Mouse (Mus musculus): ENCODE data around the gene Gimap9. TPM values are rescaled to one million over a fixed set of nuclear protein-coding genes. Genes with fewer than 3 reads are reported as not detected.

The Gimap9 gene
- total RNA-seq, 4 experiments from 2014 or later = 2.6 to 4.2 (median 3.1) TPM

DNA sequence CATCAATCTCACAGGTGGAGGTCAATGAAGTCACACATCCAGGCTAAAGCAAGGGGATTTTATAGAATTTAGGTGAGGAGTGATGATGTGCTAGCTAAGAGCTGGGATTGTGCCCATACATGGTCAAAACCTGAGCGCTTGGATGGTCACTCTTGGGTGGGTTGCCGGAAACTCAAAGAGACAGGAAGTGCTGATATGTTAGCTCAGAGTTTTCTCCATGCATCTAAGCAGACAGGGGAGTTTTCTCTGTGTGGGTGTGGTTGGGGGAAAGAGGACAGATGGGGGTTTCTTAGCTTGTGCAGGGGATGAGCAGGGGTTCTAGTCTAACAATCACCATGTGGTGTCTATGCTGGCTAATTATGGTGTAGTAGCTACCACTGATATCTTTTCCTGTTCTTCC is 13.4 kb downstream of the Gimap9 start:
- no peak for DNase-seq (ENCODE audit: low spot score)

DNA sequence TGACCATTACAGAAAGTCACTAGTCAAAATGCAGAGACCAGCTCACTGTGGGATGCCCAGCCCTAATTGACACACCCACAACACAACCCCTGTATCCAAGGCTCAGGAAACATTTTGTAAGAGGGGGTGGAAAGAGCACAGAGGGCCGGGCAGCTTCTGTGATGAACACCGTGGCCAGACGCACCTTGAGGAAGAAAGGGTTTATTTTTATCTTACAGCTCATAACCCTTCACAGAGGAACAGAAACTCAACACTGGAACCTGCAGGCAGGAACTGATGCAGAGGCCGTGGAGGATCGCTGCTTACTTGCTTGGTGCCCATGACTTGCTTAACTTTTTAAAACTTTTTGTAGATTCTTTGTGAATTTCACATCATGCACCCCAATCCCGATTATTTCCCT is 17.0 kb downstream of the Gimap9 start:
- no peak for DNase-seq (ENCODE audit: low spot score)

DNA sequence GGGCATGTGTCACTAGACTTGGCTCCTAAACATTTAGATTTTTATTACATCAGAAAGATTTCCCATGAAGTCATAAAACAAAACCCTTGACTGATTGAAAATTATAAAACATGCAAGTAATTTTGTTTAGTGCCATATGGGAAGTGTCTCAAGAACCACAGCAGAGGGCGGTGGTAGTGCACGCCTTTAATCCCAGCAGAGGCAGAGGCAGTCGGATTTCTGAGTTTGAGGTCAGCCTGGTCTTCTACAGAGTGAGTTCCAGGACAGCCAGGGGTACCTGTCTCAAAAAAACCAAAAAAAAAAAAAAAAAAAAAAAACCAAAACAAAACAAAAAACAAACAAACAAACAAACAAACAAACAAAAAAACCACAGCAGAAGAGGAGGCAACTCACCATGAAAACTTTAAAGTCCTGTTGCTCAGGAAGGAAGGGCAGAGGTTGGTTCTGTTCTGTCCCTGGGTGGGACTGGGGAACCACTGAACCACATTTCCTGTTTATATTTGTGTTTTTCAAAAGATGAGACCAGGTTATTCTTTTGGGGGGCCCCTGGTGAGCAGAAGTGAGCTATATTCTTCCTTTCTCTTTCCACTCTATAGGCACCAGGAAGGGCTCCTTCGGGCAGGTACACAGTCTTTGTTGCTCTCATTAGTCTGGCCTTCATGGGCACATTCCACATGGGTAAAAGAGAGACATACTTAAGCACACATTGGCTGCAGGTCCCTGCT is 21.1 kb downstream of the Gimap9 start:
- no peak for DNase-seq (ENCODE audit: low spot score)

DNA sequence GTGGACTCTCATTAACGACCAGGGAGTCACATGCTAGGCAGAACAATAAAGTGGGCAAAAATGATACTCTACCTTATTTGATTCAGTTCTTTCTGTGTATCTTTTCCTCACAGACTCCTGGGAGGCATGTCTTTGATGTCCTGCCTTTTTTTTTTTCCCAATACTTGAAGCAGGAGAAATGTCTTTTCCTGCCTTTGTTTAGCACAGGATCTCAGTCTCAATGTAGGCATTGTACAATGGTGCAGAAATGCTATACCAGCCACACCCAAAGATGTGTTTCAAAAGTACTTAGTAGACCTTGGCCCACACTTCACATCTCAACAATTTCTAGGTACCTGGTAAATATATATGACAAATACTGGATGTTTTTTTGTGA is 21.6 kb downstream of the Gimap9 start:
- no peak for DNase-seq (ENCODE audit: low spot score)

DNA sequence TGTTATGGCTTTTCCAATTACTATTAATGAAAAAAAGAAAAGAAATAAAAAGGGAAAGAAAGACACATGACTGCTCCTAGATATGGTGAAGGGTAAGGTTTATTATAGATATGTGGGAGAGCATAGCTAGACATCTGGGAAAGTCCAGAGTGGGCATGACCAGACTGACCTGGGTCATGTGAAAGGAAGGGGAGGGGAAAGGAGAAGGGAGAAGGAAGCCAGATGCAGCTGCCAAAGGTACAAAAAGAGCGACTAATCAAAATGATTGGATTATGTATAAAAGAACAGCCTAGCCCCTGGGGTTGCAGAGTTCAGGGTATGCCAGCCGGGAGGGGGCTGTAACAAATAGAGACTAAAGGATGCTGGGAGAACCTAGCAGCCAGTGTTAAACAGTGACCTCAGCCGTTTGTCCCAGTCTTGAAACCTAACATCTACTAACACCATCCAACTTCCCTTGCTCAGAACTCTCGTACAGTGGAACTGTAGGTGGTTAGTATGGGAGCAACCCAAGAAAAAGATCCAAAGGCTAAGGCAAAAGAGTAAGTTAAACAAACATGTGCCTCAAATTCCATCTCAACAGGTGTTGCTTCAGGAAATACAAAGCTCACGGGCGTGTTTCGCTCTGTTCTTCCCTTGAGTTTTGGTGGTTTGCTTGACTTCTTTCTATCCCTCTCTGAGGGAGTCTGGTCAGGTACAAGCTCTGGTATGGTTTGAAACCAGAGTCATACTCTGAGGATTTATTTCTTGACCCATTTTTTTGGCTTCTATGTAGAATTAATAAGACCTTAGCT is 22.3 kb downstream of the Gimap9 start:
- no peak for DNase-seq (ENCODE audit: low spot score)

DNA sequence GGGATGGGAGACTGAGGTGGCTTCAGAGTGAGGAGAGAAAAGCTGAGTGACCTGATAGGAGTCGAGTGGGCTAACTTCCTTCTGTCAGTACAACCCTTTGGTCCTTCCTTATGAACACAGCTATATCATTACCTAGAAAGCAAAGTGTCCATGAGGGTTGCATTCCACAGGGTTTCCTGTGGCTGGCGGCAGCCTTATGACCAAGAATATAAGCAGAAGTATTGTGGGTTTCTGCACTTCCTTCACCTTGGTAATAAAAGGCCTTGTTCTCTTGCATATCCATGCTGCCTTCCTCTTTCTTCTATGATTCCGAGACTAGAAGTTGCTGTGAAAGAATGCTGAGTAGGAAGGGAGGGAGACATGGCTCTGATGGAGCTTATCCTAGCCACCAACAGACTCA is 23.0 kb downstream of the Gimap9 start:
- no peak for DNase-seq (ENCODE audit: low spot score)

DNA sequence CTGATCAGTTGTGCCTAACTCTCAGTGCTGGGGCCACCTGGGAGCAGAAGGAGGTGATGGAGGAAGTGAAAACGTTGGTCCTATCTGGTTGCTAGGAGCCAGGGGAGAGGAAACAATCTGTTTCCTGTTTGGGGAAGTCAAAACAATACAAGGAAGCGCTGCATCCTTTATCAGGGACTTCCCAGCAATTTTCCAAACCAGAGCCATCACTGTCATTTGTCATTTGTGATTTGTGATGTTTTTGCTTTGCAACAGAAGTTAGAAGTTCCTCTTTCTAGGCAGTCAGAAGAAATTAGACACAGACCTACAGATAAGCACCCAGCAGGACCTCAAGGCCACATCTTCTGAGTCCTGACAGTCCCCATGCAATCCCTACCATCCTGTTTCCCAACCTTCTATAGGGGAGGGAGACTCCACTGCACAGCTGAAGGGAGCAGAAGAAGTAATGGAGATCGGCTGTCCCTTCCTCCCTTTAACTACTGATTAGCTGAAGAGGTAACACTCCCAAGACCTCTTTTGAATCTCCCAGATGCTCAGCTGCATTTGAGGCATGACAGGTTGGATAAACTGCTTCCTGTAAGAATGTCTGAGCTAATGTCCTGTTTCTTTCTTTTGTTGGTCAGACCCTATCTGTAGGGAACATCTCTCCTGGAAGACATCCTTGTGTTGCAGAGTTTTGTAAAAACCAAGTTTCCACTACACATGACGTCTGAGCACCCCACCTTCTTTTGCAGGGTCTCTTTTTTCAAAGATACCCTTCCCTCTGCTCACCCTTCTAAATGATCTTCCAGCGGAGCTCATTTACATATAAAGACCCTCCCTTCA is 24.5 kb downstream of the Gimap9 start:
- DNase-seq (ENCODE audit: low spot score) = peak; percentile 82

DNA sequence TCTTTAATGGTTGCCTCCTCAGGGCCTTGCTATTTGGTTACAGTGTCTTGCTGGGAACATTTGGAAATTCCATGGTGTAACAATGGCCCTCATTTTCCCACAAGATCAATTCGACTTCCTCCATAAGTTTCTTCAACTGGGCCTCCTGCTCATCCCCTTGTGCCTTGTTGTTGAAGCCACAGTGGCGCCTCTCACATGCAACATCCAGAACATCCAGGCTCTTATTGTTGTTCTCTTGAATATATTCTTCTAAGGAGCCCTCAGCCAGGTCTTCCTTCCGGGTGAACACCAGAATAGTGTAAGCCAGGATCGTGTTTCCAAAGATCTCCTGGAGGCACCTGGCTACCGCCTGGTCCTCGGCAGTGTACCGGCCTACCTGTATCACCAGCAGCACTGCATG is 26.2 kb downstream of the Gimap9 start:
- no peak for DNase-seq (ENCODE audit: low spot score)

DNA sequence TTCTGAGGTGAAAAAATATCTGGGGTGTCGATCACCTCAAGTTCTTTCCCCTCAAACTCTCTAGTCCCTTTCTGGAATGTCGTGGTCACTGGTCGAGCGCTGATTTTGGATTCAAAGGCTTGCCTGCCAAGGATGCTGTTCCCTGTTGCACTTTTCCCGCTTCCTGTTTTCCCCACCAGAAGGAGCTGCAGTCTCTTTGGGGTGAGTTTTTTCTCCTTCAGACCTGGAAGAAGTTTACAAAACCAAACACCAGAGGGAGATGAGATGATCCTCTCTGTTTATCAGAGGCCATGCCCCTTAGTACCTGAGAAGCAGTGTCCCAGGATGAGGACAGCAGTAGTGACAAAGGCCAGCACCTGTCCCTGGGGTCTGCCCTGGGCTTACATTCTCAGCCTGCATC is 26.7 kb downstream of the Gimap9 start:
- no peak for DNase-seq (ENCODE audit: low spot score)

DNA sequence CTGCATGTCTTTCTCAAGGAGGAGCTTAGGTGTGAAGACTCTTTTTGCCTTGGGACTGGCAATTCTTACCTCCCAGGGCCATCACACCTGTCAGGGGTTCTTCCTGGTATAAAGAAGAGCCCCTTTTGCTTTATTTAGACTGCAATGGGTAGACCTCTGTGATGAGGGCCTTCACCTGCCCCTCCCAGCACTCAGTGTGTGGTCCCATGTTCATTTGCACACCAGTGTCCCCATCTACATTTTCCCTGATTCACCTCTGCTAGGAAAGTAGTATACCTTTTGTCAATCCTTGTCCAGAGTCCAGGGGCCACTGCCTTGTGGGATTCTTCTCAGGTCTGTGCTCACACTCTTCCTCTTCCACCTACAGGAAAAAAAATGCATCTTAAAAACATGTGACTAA is 28.2 kb downstream of the Gimap9 start:
- no peak for DNase-seq (ENCODE audit: low spot score)

DNA sequence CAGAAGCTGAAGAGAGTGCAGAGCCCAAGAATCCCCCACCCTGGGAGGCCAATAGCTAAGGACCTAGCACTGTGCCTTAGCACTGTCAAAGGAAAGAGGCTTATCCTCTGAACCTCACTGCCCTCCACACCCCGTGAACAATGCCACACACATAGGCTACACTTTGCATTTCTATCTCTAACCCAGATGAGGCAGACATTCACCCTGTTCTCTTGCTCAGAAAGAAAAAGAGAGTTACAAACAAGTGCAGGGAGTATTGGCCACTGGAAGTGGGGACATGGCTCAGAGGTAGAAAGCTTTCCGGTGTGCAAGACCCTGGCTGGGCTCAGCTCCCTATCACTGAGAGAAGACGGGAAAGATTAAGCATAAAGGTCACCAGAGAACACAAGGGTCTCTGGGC is 30.2 kb downstream of the Gimap9 start:
- no peak for DNase-seq (ENCODE audit: low spot score)

DNA sequence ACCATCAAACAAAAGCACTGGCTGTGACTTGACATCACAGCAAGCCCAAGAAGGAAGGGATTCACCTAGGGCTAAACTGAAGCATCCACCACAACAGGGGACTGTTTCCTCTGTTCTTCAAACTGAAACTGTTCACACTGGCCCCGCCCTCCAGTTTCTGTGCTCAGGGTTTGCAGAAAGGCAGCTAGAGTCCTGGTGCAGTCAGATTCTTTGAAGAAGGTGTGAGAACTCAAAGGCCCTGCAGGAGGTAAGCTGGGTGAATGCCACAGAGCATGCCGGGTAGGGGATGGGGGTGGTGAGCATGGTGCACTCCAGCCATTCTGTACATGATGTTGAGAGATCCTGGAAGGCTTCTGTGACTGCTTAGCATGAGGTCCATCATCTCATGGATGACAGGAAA is 42.5 kb downstream of the Gimap9 start, which contains the start of the genes Gm28053 and Gimap7:
Gm28053 (plus strand) TSS at position 153 of the 400 bp plus-strand sequence.
Gimap7 (plus strand) TSS at position 167 of the 400 bp plus-strand sequence.
- DNase-seq (ENCODE audit: low spot score) = no peak

DNA sequence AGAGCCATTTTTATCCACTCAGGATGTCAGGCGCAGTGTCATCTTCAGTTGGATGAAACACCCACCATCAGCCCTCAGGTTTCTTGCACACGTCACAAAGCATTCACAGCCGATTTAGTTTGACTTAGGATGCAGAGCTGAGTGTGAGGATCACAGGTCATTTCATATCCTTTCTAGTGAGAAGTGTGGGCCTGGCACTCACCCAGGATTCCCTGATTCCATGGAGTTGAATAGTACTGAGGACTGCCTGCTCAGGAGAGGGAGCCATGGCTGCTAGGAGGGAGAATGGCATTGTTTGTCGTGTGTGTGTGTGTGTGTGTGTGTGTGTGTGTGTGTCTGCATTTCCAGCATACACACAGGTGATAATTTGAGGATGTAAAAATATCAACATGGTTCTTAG is 44.4 kb downstream of the Gimap9 start:
- no peak for DNase-seq (ENCODE audit: low spot score)

DNA sequence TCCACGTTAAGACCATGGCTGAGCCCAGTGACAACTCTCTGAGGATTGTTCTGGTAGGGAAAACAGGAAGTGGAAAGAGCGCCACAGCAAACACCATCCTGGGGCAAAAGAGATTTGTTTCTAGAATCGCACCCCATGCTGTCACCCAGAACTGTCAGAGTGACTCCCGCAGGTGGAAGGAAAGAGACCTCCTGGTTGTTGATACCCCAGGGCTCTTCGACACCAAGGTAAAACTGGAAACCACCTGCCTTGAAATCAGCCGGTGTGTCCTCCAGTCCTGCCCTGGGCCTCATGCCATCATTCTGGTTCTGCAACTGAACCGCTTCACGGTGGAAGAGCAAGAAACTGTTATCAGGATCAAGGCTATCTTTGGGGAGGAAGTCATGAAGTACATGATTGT is 47.5 kb downstream of the Gimap9 start:
- DNase-seq (ENCODE audit: low spot score) = no peak

DNA sequence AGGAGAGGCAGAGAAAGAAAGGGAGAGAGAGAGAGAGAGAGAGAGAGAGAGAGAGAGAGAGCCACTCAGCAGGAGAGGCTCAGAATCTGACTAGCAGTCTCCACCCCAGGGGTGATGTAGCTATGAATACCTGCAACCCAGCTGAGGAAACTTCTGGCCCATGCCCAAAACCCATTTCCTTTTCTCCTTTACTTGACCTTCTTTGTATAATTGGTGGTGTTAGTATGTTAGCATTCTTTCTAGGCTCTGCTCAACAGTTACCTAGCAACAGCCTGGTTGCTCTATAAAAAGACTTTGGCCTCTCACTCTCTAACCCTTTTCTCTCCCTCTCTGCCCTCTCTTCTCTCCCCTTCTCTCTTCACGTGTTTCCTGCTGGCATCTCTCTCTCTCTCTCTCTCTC is 49.5 kb downstream of the Gimap9 start:
- DNase-seq (ENCODE audit: low spot score) = peak; percentile 87

DNA sequence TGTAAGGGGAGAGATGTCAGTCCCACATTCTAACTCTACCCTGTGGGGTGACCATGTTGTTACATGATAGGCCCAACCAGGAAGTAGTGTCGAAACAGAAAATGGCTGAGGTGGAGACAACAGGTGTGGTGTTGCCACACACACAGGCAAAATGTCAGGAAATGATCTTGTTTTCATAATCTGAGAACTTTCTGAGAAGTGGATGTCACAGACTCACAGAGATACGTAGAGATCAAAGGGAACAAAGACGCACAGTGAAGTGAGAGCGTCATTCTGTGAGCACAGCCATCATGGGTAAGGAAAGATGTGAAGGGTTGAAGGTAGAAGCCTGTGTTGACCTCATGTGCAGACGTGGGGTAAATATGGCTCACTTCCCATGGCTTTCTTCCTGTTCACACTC is 51.8 kb downstream of the Gimap9 start:
- no peak for DNase-seq (ENCODE audit: low spot score)

Other genes with a start within 250 kb of the Gimap9 start
- 10 to 100 TPM in 3 of 4 experiments, 1 to 10 TPM in 1; 9.7 to 10.1 (median 10.1) TPM for gene Zfp467, start 230.3 kb upstream of the Gimap9 start, total RNA-seq (2022)
- under 1 TPM; 0.14 to 0.35 (median 0.31) TPM for gene Sspo, start 227.9 kb upstream of the Gimap9 start, total RNA-seq (2022)
- gene Atp6v0e2, start 138.5 kb upstream of the Gimap9 start, total RNA-seq (2022) = 10 to 100 TPM; 18.1 to 27.4 (median 23.3) TPM
- 10 to 100 TPM; 17.7 to 20.1 (median 18.8) TPM for gene Lrrc61, start 121.3 kb upstream of the Gimap9 start, total RNA-seq (2022)
- 100 to 1,000 TPM in 1 of 4 experiments, 10 to 100 TPM in 3; 62.1 to 108 (median 77.5) TPM for gene Rarres2, start 103.3 kb upstream of the Gimap9 start, total RNA-seq (2022)
- gene Gm45021, start 86.5 kb upstream of the Gimap9 start, total RNA-seq (2022) = not detected
- 10 to 100 TPM; 35.5 to 40.9 (median 36.3) TPM for gene Repin1, start 82.2 kb upstream of the Gimap9 start, total RNA-seq (2022)
- gene Gm44965, start 82.2 kb upstream of the Gimap9 start, total RNA-seq (2022) = 1 to 10 TPM in 2 of 4 experiments, not detected in 2; 1.0 to 2.8 TPM
- 10 to 100 TPM; 12.9 to 15.5 (median 14.1) TPM for gene Zfp775, start 74.1 kb upstream of the Gimap9 start, total RNA-seq (2022)
- gene AI854703, start 49.4 kb upstream of the Gimap9 start, total RNA-seq (2022) = under 1 TPM; 0.22 to 0.69 (median 0.43) TPM
- gene Gimap8, start 28.9 kb upstream of the Gimap9 start, total RNA-seq (2022) = 1 to 10 TPM; 4.9 to 8.8 (median 5.8) TPM
- 10 to 100 TPM; 16.1 to 25.6 (median 20.1) TPM for gene Gimap4, start 8.4 kb downstream of the Gimap9 start, total RNA-seq (2022)
- gene Gimap6, start 32.1 kb downstream of the Gimap9 start, total RNA-seq (2022) = 10 to 100 TPM; 28.6 to 39.2 (median 35.6) TPM
- 1 to 10 TPM; 2.7 to 5.0 (median 4.3) TPM for gene Gm28053, start 42.5 kb downstream of the Gimap9 start, total RNA-seq (2022)
- under 1 TPM in 3 of 4 experiments, not detected in 1; 0.22 to 0.78 (median 0.71) TPM for gene Gimap7, start 42.5 kb downstream of the Gimap9 start, total RNA-seq (2022)
- gene Gimap1, start 62.9 kb downstream of the Gimap9 start, total RNA-seq (2022) = 1 to 10 TPM; 6.3 to 9.4 (median 8.0) TPM
- 1 to 10 TPM; 4.1 to 5.0 (median 4.5) TPM for gene Gimap5, start 70.1 kb downstream of the Gimap9 start, total RNA-seq (2022)
- gene Gimap3, start 94.7 kb downstream of the Gimap9 start, total RNA-seq (2022) = under 1 TPM; 0.53 to 0.86 (median 0.54) TPM
- gene Tmem176a, start 164.8 kb downstream of the Gimap9 start, total RNA-seq (2022) = 10 to 100 TPM; 15.0 to 19.3 (median 17.1) TPM
- 10 to 100 TPM; 34.1 to 50.4 (median 41.2) TPM for gene Tmem176b, start 165.4 kb downstream of the Gimap9 start, total RNA-seq (2022)
- not detected for gene Aoc1, start 196.8 kb downstream of the Gimap9 start, total RNA-seq (2022)

Data from heart, adult 8-10 months (tissue).